Mouse (Mus musculus): ENCODE data around the gene Riox1. TPM values are rescaled to one million over a fixed set of nuclear protein-coding genes. Genes with fewer than 3 reads are reported as not detected.

The Riox1 gene
- total RNA-seq, 2 experiments from 2014 or later = 5.0 to 5.9 TPM

DNA sequence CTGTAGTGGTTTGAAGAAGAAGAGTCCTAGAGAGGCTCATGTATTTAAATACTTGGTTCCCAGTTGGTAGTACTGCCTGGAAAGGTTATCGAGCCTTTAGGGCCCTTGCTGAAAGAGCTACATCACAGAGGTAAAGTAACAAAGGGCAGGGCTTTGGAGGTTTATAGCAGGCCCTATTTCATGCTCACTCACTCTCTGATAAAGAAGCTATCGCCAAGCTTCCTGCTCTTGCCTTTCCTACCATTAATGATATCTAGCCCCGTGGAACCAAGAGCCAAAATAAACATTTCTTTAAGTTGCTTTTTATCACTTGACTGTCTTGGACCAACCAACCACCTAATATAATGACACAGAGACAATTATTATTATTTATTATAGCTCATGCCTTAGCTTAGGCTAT, 50.0 kb downstream of the Riox1 start:
- intact Hi-C loops (cut with DNase I) = no loop called here
- no peak for DNase-seq

Other genes with a start within 250 kb of the Riox1 start
- gene Papln, start 187.0 kb upstream of the Riox1 start, total RNA-seq (2021) = 10 to 100 TPM; 21.8 to 24.8 TPM
- 10 to 100 TPM; 37.2 to 38.0 TPM for gene Numb, start 28.7 kb upstream of the Riox1 start, total RNA-seq (2021)
- not detected for gene Heatr4, start 34.2 kb downstream of the Riox1 start, total RNA-seq (2021)
- gene Acot2, start 37.3 kb downstream of the Riox1 start, total RNA-seq (2021) = 100 to 1,000 TPM; 146 to 155 TPM
- 10 to 100 TPM; 70.0 to 79.3 TPM for gene Acot1, start 58.9 kb downstream of the Riox1 start, total RNA-seq (2021)
- gene Acot4, start 87.8 kb downstream of the Riox1 start, total RNA-seq (2021) = 1 to 10 TPM in 1 of 2 experiments, under 1 TPM in 1; 0.85 to 1.2 TPM
- gene Gm49366, start 88.3 kb downstream of the Riox1 start, total RNA-seq (2021) = not detected
- 1 to 10 TPM; 2.1 to 2.8 TPM for gene Acot3, start 101.5 kb downstream of the Riox1 start, total RNA-seq (2021)
- under 1 TPM in 1 of 2 experiments, not detected in 1; 0.24 TPM for gene Acot5, start 118.7 kb downstream of the Riox1 start, total RNA-seq (2021)
- 1 to 10 TPM; 2.4 to 3.1 TPM for gene Acot6, start 150.0 kb downstream of the Riox1 start, total RNA-seq (2021)
- 10 to 100 TPM in 1 of 2 experiments, 1 to 10 TPM in 1; 9.4 to 10.5 TPM for gene Dnal1, start 163.8 kb downstream of the Riox1 start, total RNA-seq (2021)
- under 1 TPM; 0.17 to 0.31 TPM for gene Pnma1, start 197.9 kb downstream of the Riox1 start, total RNA-seq (2021)

Measured in heart, postnatal 14 days (tissue).